Mouse (Mus musculus) testis, adult 2 months (tissue): ENCODE results near the gene Emp1. TPM values are rescaled to one million over a fixed set of nuclear protein-coding genes. Genes with fewer than 3 reads are reported as not detected.

Experiments
- H3K27ac ChIP-seq: fragments of 200-500 bp; 2 replicates; pipeline ENCODE4 v1.5.1; 2012; ENCODE audit warnings: low read depth, low read length; ENCODE audit not compliant: control insufficient read depth, insufficient read depth
- H3K27me3 ChIP-seq: fragments of 200-500 bp; 2 replicates; pipeline ENCODE4 v1.6.1; 2012; ENCODE audit warnings: mild to moderate bottlenecking, low read length, moderate library complexity; ENCODE audit not compliant: control insufficient read depth, insufficient read depth
- H3K36me3 ChIP-seq: fragments of 200-500 bp; 2 replicates; pipeline ENCODE4 v1.6.1; 2012; ENCODE audit warnings: mild to moderate bottlenecking, low read length; ENCODE audit not compliant: control insufficient read depth, insufficient read depth
- H3K4me1 ChIP-seq: fragments of 200-500 bp; 2 replicates; pipeline ENCODE4 v1.6.1; 2012; ENCODE audit warnings: low read length; ENCODE audit not compliant: control insufficient read depth, insufficient read depth
- H3K4me3 ChIP-seq: fragments of 200-500 bp; 2 replicates; pipeline ENCODE4 v1.5.1; 2012; ENCODE audit warnings: low read depth, mild to moderate bottlenecking, low read length, moderate library complexity, mixed read lengths; ENCODE audit not compliant: control insufficient read depth
- CTCF ChIP-seq: fragments of 200-500 bp; IDR thresholded peaks from 2 replicates; pipeline ENCODE4 v1.5.1; 2012; ENCODE audit warnings: low read depth, mild to moderate bottlenecking, inconsistent platforms, low read length, moderate library complexity; ENCODE audit not compliant: control insufficient read depth, insufficient read depth, insufficient replicate concordance
- POLR2A ChIP-seq: fragments of 200-500 bp; IDR thresholded peaks from 2 replicates; pipeline ENCODE4 v1.6.1; 2012; ENCODE audit warnings: low read depth, mild to moderate bottlenecking, inconsistent platforms, low read length, moderate library complexity; ENCODE audit not compliant: control insufficient read depth
- polyA plus RNA-seq: library from polyadenylated mRNA; depleted of rRNA; stranded (reverse); fragments of >200 nt; gene quantifications from 2 replicates; pipeline ENCODE4 v1.2.3, GENCODE M21; 2012

Emp1 gene
- polyA plus RNA-seq, 1 experiment = 3.2 TPM

DNA sequence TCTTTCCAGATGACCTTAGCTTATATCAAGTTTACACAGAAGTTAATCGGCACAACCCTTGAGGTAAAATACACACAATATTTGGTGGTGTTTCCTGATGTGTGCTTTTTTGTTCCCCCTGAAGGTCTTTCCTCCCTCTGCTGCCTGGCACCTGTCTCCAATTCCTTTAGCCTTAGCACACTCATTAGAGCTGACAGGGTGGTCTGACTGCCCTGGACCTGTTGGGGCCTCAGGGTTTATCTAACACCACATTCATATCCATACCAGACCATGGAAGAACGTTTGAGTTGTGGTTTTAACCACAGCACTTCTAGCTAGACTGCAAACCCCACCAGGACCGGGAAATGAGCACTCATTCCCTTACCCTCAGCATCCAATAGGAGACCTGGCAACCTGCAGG lies 28.1 kb downstream of the Emp1 start:
- no peaks in the 10 kb centered on the region for H3K36me3 ChIP-seq
- no peaks in the 10 kb centered on the region for H3K4me1 ChIP-seq
- no peak overlapping the region for H3K4me3 ChIP-seq
- no peak for TF ChIP-seq POLR2A
- no peak overlapping the region for H3K27ac ChIP-seq
- H3K27me3 ChIP-seq = no peaks in the 10 kb centered on the region

DNA sequence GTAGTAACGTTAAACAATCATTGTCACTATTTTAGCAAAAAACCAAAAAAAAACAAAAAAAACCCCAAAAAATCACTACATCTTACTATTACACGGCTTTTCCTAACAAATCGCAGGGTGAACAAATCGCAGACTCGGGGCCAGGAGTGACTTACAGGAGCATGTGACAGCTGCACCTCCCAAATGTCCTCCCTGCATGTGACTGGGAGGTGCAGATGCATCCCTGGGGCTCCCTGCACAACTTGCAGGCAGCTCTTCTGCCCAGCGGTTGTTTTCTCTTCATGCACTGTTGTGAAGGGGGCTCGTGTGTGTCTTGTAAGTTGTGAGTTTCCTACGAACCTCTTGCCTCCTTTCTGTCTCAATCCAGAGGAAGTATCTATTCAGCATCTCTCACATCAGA lies 33.0 kb downstream of the Emp1 start:
- no peak overlapping the region for H3K27ac ChIP-seq
- H3K27me3 ChIP-seq = no peaks in the 10 kb centered on the region
- H3K4me3 ChIP-seq = no peak overlapping the region
- no peaks in the 10 kb centered on the region for H3K36me3 ChIP-seq
- no peak for TF ChIP-seq CTCF
- no peak for TF ChIP-seq POLR2A
- no peaks in the 10 kb centered on the region for H3K4me1 ChIP-seq

DNA sequence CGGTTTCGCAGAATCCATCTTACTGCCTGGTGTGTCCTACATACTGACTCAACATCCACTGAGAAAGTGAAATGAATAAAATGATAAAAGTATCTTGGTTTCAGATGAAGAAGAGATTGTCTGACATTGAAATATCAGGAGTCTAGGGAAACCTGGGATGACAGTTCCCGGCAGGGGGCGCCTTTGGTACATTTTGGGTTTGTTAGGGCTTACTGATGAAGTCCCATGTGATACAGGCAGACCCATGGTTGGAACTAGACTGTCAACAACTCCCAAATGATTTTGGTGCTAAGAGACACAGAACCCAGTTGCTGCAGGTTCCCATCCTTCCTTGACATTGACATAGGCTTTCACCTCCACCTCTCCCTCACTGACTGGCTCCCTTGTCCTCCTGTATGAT lies 34.7 kb downstream of the Emp1 start:
- Histone ChIP-seq H3K27me3 (no peaks in the 10 kb centered on the region), H3K4me3 (no peak overlapping the region), H3K36me3 (no peaks in the 10 kb centered on the region), H3K27ac (no peak overlapping the region), H3K4me1 (no peaks in the 10 kb centered on the region)
- TF ChIP-seq CTCF = no peak
- no peak for TF ChIP-seq POLR2A

DNA sequence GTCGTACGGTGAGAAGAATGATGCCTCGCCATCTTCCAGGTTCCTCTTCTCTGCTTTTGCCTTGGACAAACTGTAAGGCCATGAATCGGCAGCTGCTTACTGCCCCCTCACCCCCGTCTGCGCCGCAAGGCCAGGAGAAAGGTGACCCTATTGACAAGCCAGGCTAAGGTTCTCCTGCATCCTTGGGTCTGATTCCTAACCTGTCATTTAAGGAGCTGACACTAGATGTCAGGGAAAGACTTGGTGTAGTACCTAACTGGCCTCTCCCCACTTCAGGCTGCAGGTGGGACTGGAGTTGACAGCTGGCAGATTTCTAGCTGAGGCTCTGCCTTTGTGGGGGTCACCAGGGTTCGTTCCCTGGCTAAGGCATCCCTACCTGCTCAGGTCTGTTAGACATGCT lies 35.4 kb downstream of the Emp1 start:
- no peak overlapping the region for H3K27ac ChIP-seq
- no peaks in the 10 kb centered on the region for H3K27me3 ChIP-seq
- H3K4me3 ChIP-seq = no peak overlapping the region
- no peak for TF ChIP-seq POLR2A
- TF ChIP-seq CTCF = no peak
- H3K36me3 ChIP-seq = no peaks in the 10 kb centered on the region
- no peaks in the 10 kb centered on the region for H3K4me1 ChIP-seq

DNA sequence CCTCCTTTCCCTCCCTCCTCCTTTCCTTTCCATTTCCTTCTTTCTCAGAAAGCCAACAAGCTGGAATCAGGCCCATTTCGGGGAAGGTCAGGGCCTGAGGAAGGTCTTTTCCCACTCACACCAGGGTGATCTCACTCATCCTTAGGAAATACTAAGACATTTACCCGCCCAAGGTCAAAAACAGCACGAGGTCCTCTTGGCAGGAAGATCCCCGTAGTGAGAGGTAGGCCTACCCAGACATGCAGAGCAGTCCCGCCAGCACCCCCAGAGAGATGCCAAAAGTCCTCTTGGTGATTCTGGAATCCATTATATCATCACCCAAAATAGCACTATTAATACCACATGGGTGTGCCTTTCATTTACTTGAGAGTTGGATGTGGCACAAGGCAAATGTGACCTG lies 36.5 kb downstream of the Emp1 start:
- no peak for TF ChIP-seq POLR2A
- TF ChIP-seq CTCF = no peak
- Histone ChIP-seq H3K4me3 (no peak overlapping the region), H3K27me3 (no peaks in the 10 kb centered on the region), H3K27ac (no peak overlapping the region), H3K4me1 (no peaks in the 10 kb centered on the region), H3K36me3 (no peaks in the 10 kb centered on the region)

- Histone ChIP-seq H3K27ac (no peak overlapping the region), H3K27me3 (no peaks in the 10 kb centered on the region), H3K4me1 (no peaks in the 10 kb centered on the region), H3K36me3 (no peaks in the 10 kb centered on the region), H3K4me3 (no peak overlapping the region)
- TF ChIP-seq CTCF = peak; percentile 18; the same call in 1 of the 2 replicates
- no peak for TF ChIP-seq POLR2A
These were observed 38.0 kb downstream of the Emp1 start for GRCm38 (mm10) chr6:135400306-135400705.

DNA sequence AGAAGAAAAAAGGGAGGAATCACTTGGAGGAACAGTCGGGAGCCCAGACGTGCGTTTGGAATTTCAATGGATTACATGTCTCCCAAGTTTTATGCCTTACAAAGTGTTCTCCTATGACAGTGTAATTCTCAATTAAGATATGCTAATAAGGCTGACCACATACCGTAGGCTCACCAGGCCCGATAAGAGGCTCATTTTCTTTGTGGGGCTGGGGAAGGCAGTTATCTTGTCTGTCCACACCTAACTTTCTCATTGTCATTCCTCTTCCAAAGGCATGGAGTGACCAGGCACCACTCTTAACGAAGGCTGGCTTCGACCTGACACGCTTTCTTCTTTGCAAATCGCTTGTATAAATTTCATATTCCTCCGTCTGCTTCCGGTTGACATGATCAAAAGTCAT lies 42.7 kb downstream of the Emp1 start:
- Histone ChIP-seq H3K27me3 (no peaks in the 10 kb centered on the region; the same call in 1 of the 2 replicates), H3K4me3 (no peak overlapping the region), H3K4me1 (no peaks in the 10 kb centered on the region), H3K36me3 (no peaks in the 10 kb centered on the region), H3K27ac (no peak overlapping the region)
- TF ChIP-seq CTCF (no peak), POLR2A (no peak)

GRCm38 (mm10) chr6:135407323-135407722 lies 45.0 kb downstream of the Emp1 start:
- Histone ChIP-seq H3K27ac (no peak overlapping the region), H3K4me3 (no peak overlapping the region), H3K4me1 (peaks cover 4% of the 10 kb centered on the region; the same call in 1 of the 2 replicates), H3K36me3 (no peaks in the 10 kb centered on the region), H3K27me3 (no peaks in the 10 kb centered on the region; the same call in 1 of the 2 replicates)
- TF ChIP-seq CTCF = no peak
